Mouse (Mus musculus): ENCODE results near the gene St6gal1. TPM values are rescaled to one million over a fixed set of nuclear protein-coding genes. Genes with fewer than 3 reads are reported as not detected.

Gene St6gal1
- total RNA-seq, 1 experiment from 2014 or later, result 50.5 TPM

GRCm38 (mm10) chr16:23337317-23337716, 112.8 kb downstream of the St6gal1 start:
- DNase-seq, result no peak

- no peak for DNase-seq
Observed at GRCm38 (mm10) chr16:23341254-23341653, 116.7 kb downstream of the St6gal1 start.

- no peak for DNase-seq
Observed at GRCm38 (mm10) chr16:23350802-23351201, 126.3 kb downstream of the St6gal1 start.

- no peak for DNase-seq
Observed at GRCm38 (mm10) chr16:23361031-23361430, 136.5 kb downstream of the St6gal1 start.

GRCm38 (mm10) chr16:23361434-23361970, 137.0 kb downstream of the St6gal1 start:
- no peak for DNase-seq

GRCm38 (mm10) chr16:23364328-23364990, 139.9 kb downstream of the St6gal1 start:
- DNase-seq, result no peak

GRCm38 (mm10) chr16:23369124-23369523, 144.6 kb downstream of the St6gal1 start:
- DNase-seq, result no peak

GRCm38 (mm10) chr16:23370724-23371123, 146.2 kb downstream of the St6gal1 start:
- DNase-seq, result no peak

- DNase-seq, result no peak
Observed at GRCm38 (mm10) chr16:23372340-23372739, 147.8 kb downstream of the St6gal1 start.

GRCm38 (mm10) chr16:23374068-23374467, 149.5 kb downstream of the St6gal1 start:
- DNase-seq, result no peak

GRCm38 (mm10) chr16:23374938-23375337, 150.4 kb downstream of the St6gal1 start:
- no peak for DNase-seq

- no peak for DNase-seq
Observed at GRCm38 (mm10) chr16:23376189-23376588, 151.6 kb downstream of the St6gal1 start.

GRCm38 (mm10) chr16:23379536-23380230, 155.1 kb downstream of the St6gal1 start:
- no peak for DNase-seq

GRCm38 (mm10) chr16:23384304-23384703, 159.8 kb downstream of the St6gal1 start:
- DNase-seq, result no peak

- no peak for DNase-seq
Observed at GRCm38 (mm10) chr16:23397931-23398330, 173.4 kb downstream of the St6gal1 start.

- DNase-seq, result no peak
Observed at GRCm38 (mm10) chr16:23401463-23401862, 176.9 kb downstream of the St6gal1 start.

GRCm38 (mm10) chr16:23401959-23402358, 177.4 kb downstream of the St6gal1 start:
- no peak for DNase-seq

- DNase-seq, result peak; percentile 80
Observed at GRCm38 (mm10) chr16:23403008-23403755, 178.6 kb downstream of the St6gal1 start.
